Mouse (Mus musculus) small intestine, adult 2 months (tissue): ENCODE measurements around the gene Xrcc1. TPM values are rescaled to one million over a fixed set of nuclear protein-coding genes. Genes with fewer than 3 reads are reported as not detected.

Experiments used
- H3K27ac ChIP-seq: fragments of 200-500 bp; 2 replicates; pipeline ENCODE4 v1.5.1; 2012; ENCODE audit warnings: low read depth, low read length, control low read depth, inconsistent platforms; ENCODE audit not compliant: insufficient read depth
- H3K27me3 ChIP-seq: fragments of 200-500 bp; 2 replicates; pipeline ENCODE4 v1.6.1; 2012; ENCODE audit warnings: mild to moderate bottlenecking, moderate library complexity, low read length, inconsistent platforms; ENCODE audit not compliant: control insufficient read depth, insufficient read depth
- H3K36me3 ChIP-seq: fragments of 200-500 bp; 2 replicates; pipeline ENCODE4 v1.6.1; 2012; ENCODE audit warnings: mild to moderate bottlenecking, low read length, control low read depth, inconsistent platforms; ENCODE audit not compliant: control insufficient read depth, insufficient read depth
- H3K4me1 ChIP-seq: fragments of 200-500 bp; 2 replicates; pipeline ENCODE4 v1.6.1; 2012; ENCODE audit warnings: low read length, inconsistent platforms, mixed read lengths; ENCODE audit not compliant: control insufficient read depth, insufficient read depth, insufficient read length
- H3K4me3 ChIP-seq: fragments of 200-500 bp; 2 replicates; pipeline ENCODE4 v1.5.1; 2012; ENCODE audit warnings: low read depth, mild to moderate bottlenecking, control low read depth, inconsistent platforms, low read length, moderate library complexity
- CTCF ChIP-seq: fragments of 200-500 bp; IDR thresholded peaks from 2 replicates; pipeline ENCODE4 v1.5.1; 2012; ENCODE audit warnings: low read depth, mild to moderate bottlenecking, control low read depth, inconsistent platforms, low read length, moderate library complexity, mixed read lengths; ENCODE audit not compliant: insufficient replicate concordance, insufficient read length; ENCODE audit errors: extremely low read depth
- POLR2A ChIP-seq: fragments of 200-500 bp; IDR thresholded peaks from 2 replicates; pipeline ENCODE4 v1.6.1; 2012; ENCODE audit warnings: low read depth, mild to moderate bottlenecking, control low read depth, inconsistent platforms, low read length, moderate library complexity
- WGBS: fragments of 180-500 bp; shearing (Covaris S2); methylation state at CpG from one replicate; pipeline ENCODE4 v1.1.7; 2018; 5-methylcytosine and 5-hydroxymethylcytosine counted together
- polyA plus RNA-seq: library from polyadenylated mRNA; depleted of rRNA; stranded (reverse); fragments of >200 nt; gene quantifications from 2 replicates; pipeline ENCODE4 v1.2.3, GENCODE M21; 2012; rRNA removed

Xrcc1 gene
- 12.3 and 24.7 TPM in 2 replicates for polyA plus RNA-seq

GRCm38 (mm10) chr7:24546068-24546614 is at the start of gene Xrcc1, which contains the start of gene Pinlyp:
Gene Xrcc1 (plus strand): TSS chr7:24546289.
Gene Pinlyp (minus strand): TSS chr7:24546118.
- H3K27me3 ChIP-seq = no peaks in the 10 kb centered on the region
- TF ChIP-seq POLR2A (no peak), CTCF (no peak)
- H3K4me3 ChIP-seq = peak within 1 kb of the TSS; percentile 85
- WGBS = 30% methylated on average over 13 of the region's 13 CpGs
- peak within 1 kb of the TSS; percentile 64 for H3K27ac ChIP-seq
- peaks cover 3% of the 10 kb centered on the region for H3K4me1 ChIP-seq
- no peaks in the 10 kb centered on the region for H3K36me3 ChIP-seq

- Histone ChIP-seq H3K27ac (no peak overlapping the region), H3K4me1 (no peaks in the 10 kb centered on the region; the same call in 1 of the 2 replicates), H3K36me3 (no peaks in the 10 kb centered on the region), H3K4me3 (no peak overlapping the region), H3K27me3 (peaks cover 28% of the 10 kb centered on the region)
- no peak for TF ChIP-seq CTCF
- TF ChIP-seq POLR2A = no peak
- WGBS = 8% methylated on average over 43 of the region's 43 CpGs
Observed at GRCm38 (mm10) chr7:24499856-24500577, 46.1 kb upstream of the Xrcc1 start.

DNA sequence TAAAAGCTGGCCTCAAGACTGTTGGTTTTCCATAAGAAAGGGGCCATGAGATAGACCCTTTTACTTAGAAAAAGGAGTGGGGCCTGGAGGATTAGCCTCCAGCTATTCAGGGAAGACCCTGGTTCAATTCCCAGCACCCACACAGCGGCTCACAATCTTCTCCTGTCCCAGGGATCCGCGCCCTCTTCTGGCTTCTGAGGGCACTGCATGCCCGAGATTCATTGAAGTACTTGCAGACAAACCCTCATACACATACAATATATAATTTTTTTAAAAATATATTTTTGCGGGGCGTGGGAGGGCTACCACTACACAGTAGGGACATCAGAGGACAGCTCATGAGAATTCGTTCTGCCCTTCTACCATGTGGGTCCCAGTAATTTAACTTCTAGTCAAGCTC is 45.2 kb upstream of the Xrcc1 start:
- H3K27me3 ChIP-seq = peaks cover 28% of the 10 kb centered on the region
- H3K36me3 ChIP-seq = no peaks in the 10 kb centered on the region
- TF ChIP-seq POLR2A = no peak
- peak; percentile 46; the same call in 1 of the 2 replicates for TF ChIP-seq CTCF
- H3K4me1 ChIP-seq = no peaks in the 10 kb centered on the region; the same call in 1 of the 2 replicates
- H3K4me3 ChIP-seq = no peak overlapping the region
- no peak overlapping the region for H3K27ac ChIP-seq
- 37% methylated on average over 7 of the region's 7 CpGs for WGBS

DNA sequence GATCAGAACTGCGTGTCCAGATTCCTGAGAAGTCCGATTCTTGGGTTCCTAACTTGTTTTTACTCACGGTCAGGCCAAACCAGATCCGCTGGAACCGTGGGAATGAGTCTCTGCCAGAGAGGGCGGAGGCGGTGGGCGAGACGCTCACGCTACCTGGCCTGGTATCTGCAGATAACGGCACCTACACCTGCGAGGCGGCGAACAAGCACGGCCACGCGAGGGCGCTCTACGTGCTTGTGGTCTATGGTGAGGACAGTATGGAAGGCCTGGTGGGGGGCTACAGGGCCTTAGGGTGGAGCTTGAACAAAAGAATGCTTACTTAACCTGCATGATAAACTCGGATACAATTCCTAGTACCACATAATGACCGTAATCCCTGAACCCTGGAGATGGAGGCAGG is 44.6 kb upstream of the Xrcc1 start:
- TF ChIP-seq CTCF (peak; percentile 38; the same call in 1 of the 2 replicates), POLR2A (no peak)
- H3K4me1 ChIP-seq = no peaks in the 10 kb centered on the region; the same call in 1 of the 2 replicates
- WGBS = 37% methylated on average over 21 of the region's 21 CpGs

GRCm38 (mm10) chr7:24504004-24504403 is 42.1 kb upstream of the Xrcc1 start:
- no peaks in the 10 kb centered on the region for H3K36me3 ChIP-seq
- TF ChIP-seq CTCF = no peak
- TF ChIP-seq POLR2A = no peak
- 19% methylated on average over 10 of the region's 10 CpGs for WGBS
- H3K27me3 ChIP-seq = peaks cover 28% of the 10 kb centered on the region
- H3K4me1 ChIP-seq = no peaks in the 10 kb centered on the region; the same call in none of the 2 replicates
- no peak overlapping the region for H3K4me3 ChIP-seq
- H3K27ac ChIP-seq = no peak overlapping the region

More for the DNA sequence above, 44.6 kb upstream of the Xrcc1 start:
- Histone ChIP-seq H3K27me3 (peaks cover 28% of the 10 kb centered on the region), H3K36me3 (no peaks in the 10 kb centered on the region), H3K4me3 (no peak overlapping the region), H3K27ac (no peak overlapping the region)

GRCm38 (mm10) chr7:24504868-24505267 is 41.2 kb upstream of the Xrcc1 start:
- Histone ChIP-seq H3K4me1 (no peaks in the 10 kb centered on the region; the same call in none of the 2 replicates), H3K36me3 (no peaks in the 10 kb centered on the region), H3K27me3 (peaks cover 21% of the 10 kb centered on the region), H3K27ac (no peak overlapping the region), H3K4me3 (no peak overlapping the region)
- 37% methylated on average over 4 of the region's 4 CpGs for WGBS
- TF ChIP-seq CTCF (no peak), POLR2A (no peak)

DNA sequence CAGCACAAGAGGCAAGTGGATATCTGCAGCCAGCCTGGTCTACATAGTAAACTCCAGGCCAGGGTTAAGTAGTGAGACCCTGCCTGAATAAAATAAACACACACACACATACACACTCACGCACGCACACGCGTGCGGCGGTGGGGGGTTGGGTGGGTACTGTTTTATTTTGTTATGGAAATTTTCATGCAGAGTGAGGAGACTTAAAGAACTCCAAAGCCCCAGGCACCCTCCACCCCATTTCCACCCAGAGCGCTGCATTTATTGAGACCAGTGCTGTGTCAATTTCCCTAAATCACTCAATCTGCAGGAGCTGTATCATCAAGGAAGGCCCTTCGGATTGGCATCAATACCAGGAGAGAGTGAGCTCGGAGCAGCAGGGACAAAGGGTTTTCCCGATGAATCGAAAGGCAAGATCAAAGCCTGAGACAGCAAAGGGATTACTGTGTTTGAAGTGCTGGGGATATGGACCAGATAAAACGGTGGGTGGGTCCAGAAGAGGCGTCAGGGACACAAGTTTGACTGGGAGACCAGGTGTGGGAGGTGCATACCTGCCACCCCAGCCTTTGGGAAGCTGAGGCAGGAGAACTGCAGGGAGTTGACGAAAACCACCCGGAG is 40.5 kb upstream of the Xrcc1 start:
- Histone ChIP-seq H3K4me1 (no peaks in the 10 kb centered on the region; the same call in none of the 2 replicates), H3K4me3 (no peak overlapping the region), H3K27ac (no peak overlapping the region), H3K27me3 (peaks cover 14% of the 10 kb centered on the region), H3K36me3 (no peaks in the 10 kb centered on the region)
- TF ChIP-seq POLR2A = no peak
- WGBS = 69% methylated on average over 15 of the region's 15 CpGs
